Mouse (Mus musculus) megakaryocyte progenitor cell, adult 5-6 weeks (primary cell): Measurements from ENCODE around the gene Hmcn1. TPM values are rescaled to one million over a fixed set of nuclear protein-coding genes. Genes with fewer than 3 reads are reported as not detected.

ENCODE experiments used
- ATAC-seq: replicated peaks from 2 replicates; pipeline ENCODE4 v1.8.0; 2016; ENCODE audit warnings: mild to moderate bottlenecking, moderate TSS enrichment, inconsistent platforms; ENCODE audit not compliant: poor library complexity
- total RNA-seq, 2 experiments: library from RNA; stranded (forward) in 1 of 2; stranded (reverse) in 1 of 2; fragments of 157-497, 149-512 nt in 1 of 2; fragments of 200-1000 nt in 1 of 2; gene quantifications; 2 replicates each; pipeline versions ENCODE4 v1.2.3 to v1.2.4; 2015 to 2017

Hmcn1 gene
- total RNA-seq, 2 experiments from 2014 or later: 0.02 TPM; not detected in 1

DNA sequence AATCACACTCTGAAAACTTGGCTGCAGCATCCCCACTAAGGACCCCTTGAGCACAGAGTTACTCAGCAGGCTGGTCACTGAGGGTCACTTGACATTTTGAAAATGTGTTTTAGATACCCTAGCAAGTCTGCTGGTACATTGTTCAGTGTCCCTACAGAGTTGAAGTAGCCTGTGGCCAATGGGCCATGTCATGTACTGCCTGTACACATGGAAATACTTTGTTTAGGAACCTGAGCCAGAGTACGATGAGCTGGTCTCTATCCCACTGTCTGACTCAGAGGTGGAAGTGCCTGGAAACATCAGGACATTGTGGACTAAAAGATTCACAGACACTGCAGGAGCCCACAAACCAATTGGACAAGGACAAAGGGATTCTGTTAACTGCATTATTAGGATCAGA is 441.8 kb downstream of the Hmcn1 start:
- no peak for ATAC-seq

DNA sequence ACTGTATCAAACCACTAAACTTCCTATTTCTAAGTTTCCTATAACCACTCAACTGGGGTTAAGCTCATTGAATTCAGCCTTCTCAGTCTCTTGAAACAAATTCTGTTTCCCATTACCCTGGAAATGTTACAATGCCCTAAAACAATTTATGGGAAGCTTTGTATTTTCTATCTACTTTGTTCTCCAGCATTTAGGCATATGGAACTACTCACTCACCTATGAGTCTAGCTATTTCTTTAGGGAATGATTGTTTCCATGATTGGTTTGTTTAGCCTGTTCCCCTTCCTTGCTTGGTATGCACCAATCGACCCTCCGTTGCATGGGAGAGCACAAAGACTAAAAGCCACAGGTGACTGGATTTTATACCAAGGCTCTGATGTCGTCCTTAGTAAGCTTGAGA is 446.8 kb downstream of the Hmcn1 start:
- no peak for ATAC-seq

- ATAC-seq: peak; percentile 90
Measured at GRCm38 (mm10) chr1:150540267-150540666, 453.0 kb downstream of the Hmcn1 start.

GRCm38 (mm10) chr1:150537410-150538128 is 455.7 kb downstream of the Hmcn1 start:
- ATAC-seq: no peak

- ATAC-seq: no peak
Measured at GRCm38 (mm10) chr1:150535770-150536534, 457.3 kb downstream of the Hmcn1 start.

DNA sequence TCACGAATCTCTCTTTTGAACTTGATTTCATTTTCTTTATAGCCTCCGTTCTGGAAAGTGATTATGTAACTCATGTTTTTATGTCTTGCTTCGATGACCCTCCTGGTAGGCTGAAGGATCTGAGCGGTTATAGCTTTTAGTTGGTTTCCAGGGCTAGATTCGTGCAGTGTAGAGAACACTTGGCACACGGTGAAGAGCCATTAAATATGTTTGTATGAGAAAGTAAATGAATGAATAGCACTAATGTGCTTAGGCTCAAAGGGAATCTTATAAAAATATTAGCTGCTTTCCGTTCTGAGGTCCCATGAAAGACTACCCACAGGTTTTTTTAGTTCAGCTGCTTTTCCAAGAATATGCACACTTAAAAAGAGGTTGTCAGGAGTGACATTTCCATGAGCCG is 458.6 kb downstream of the Hmcn1 start:
- no peak for ATAC-seq

DNA sequence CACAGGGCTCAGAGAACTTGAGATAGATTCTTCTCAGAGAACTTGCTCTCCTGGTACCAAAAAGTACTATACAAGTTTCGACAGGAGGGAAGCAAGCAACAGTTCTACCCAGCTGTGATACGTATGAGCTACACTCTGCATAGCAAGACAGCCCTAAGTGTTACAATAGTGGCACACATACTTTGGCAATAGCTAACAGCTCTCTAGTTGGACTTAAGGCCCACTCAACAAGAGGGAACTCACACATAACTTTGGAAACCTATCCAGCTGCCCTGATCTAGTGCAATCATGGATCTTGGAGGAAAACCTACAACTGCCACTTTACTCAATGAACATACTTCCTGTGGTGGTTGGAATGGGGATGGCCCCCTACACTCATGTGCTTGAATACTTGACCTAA is 480.2 kb downstream of the Hmcn1 start:
- ATAC-seq: no peak

Other genes starting within 250 kb of the Hmcn1 start
- 0.20 TPM in 1 of 2 replicates, not detected in the other for gene Gm47985, start 189.1 kb upstream of the Hmcn1 start, total RNA-seq (2015)
- gene Gm47985, start 189.1 kb upstream of the Hmcn1 start, total RNA-seq (2017): not detected in 2 replicates
- 0.30 TPM in 1 of 2 replicates, not detected in the other for gene Gm8947, start 198.9 kb upstream of the Hmcn1 start, total RNA-seq (2015)
- not detected in 2 replicates for gene Gm8947, start 198.9 kb upstream of the Hmcn1 start, total RNA-seq (2017)
- not detected in 2 replicates for gene Gm47995, start 205.0 kb upstream of the Hmcn1 start, total RNA-seq (2015)
- not detected in 2 replicates for gene Gm47995, start 205.0 kb upstream of the Hmcn1 start, total RNA-seq (2017)
- not detected in 2 replicates for gene 3110040M04Rik, start 210.7 kb upstream of the Hmcn1 start, total RNA-seq (2015)
- 1.3 TPM in 1 of 2 replicates, not detected in the other for gene 3110040M04Rik, start 210.7 kb upstream of the Hmcn1 start, total RNA-seq (2017)
- not detected in 2 replicates for gene Gm47996, start 216.7 kb upstream of the Hmcn1 start, total RNA-seq (2015)
- gene Gm47996, start 216.7 kb upstream of the Hmcn1 start, total RNA-seq (2017): not detected in 2 replicates